11 mouse cellular contexts compared by ENCODE assay signal in the genomic region with DNA sequence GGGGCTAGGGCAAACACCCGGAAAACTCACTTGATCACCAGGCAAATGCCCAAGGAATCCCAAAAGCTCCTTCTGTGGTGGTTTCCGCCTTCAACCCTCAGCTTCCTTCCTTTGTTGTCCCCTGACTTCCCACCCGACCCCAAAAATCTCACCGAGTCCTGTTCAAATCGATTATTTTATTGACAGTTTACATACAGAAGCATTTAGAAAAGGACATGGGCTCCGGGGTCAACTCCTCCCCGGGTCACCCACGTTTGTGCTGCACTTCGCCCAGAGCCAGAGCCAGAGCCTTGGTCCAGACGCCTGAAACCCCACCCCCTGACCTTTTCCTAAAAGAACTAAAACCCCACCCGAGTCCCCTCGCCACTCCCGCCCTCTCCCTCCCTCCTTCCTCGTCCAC. TPM values are rescaled to one million over a fixed set of nuclear protein-coding genes. Genes with fewer than 3 reads are reported as not detected.
DNase-seq lines count a peak whose midpoint lies in the region; ATAC-seq and TF ChIP-seq lines count a peak whose summit lies in the region.
"Had no signal": no experiment of that assay in that cellular context is flagged by ENCODE, and none has a peak within 500 bp of the region (broad histone marks: within the 10 kb centered on the region; RNA-seq: fewer than 3 reads in every experiment).

No protein-coding gene starts in this region.

- H3K9me3 ChIP-seq in heart, embryonic 10.5 days = no peaks in the 10 kb centered on the region
- H3K9me3 ChIP-seq in lung, embryonic 16.5 days (ENCODE audit: control insufficient read depth, low read length) = no peaks in the 10 kb centered on the region
- H3K9me3 ChIP-seq in limb, embryonic 11.5 days (ENCODE audit: control insufficient read depth, low read length) = no peaks in the 10 kb centered on the region
- H3K9me3 ChIP-seq in neural tube, embryonic 15.5 days (replicated peaks) = no peaks in the 10 kb centered on the region

- TF ChIP-seq POLR2A in lung, adult 2 months (IDR thresholded peaks at IDR 0.05; ENCODE audit: borderline replicate concordance, extremely low read depth, low read depth, low read length) = no peak

- no peak overlapping the region for H3K27ac ChIP-seq in heart, embryonic 10.5 days
- no peak overlapping the region for H3K27ac ChIP-seq in lung, embryonic 16.5 days (ENCODE audit: low read length)
- H3K27ac ChIP-seq in limb, embryonic 11.5 days (replicated peaks; ENCODE audit: low read depth, low read length) = no peak overlapping the region
- no peak overlapping the region for H3K27ac ChIP-seq in neural tube, embryonic 15.5 days (replicated peaks)

- peaks cover 83% of the 10 kb centered on the region for H3K27me3 ChIP-seq in heart, embryonic 10.5 days (ENCODE audit: insufficient read depth, poor library complexity, severe bottlenecking)
- H3K27me3 ChIP-seq in lung, embryonic 16.5 days (ENCODE audit: control insufficient read depth, insufficient read depth, low read depth, low read length) = peaks cover 72% of the 10 kb centered on the region
- H3K27me3 ChIP-seq in limb, embryonic 11.5 days (ENCODE audit: control insufficient read depth, insufficient read depth, low read length) = peaks cover 63% of the 10 kb centered on the region
- H3K27me3 ChIP-seq in neural tube, embryonic 15.5 days (replicated peaks) = peaks cover 72% of the 10 kb centered on the region

- ATAC-seq in lung, embryonic 16.5 days (ENCODE audit: low read depth) = no peak
- no peak for ATAC-seq in limb, embryonic 11.5 days (ENCODE audit: insufficient number of reproducible peaks, low FRiP score, low TSS enrichment, low read depth)
- ATAC-seq in neural tube, embryonic 15.5 days (ENCODE audit: low FRiP score) = no peak

- intact Hi-C loops in heart, postnatal 36 days (cut with DNase I) = no loop called here

- TF ChIP-seq CTCF in lung, adult 2 months (IDR thresholded peaks at IDR 0.05; ENCODE audit: insufficient read depth, low read length) = no peak

- peak overlapping the region; percentile 51 for H3K4me3 ChIP-seq in heart, embryonic 10.5 days
- H3K4me3 ChIP-seq in lung, embryonic 16.5 days (ENCODE audit: low read length) = no peak overlapping the region
- no peak overlapping the region for H3K4me3 ChIP-seq in lung, adult 2 months (replicated peaks; ENCODE audit: extremely low read depth, low read depth, low read length)
- peak overlapping the region; percentile 12; the same call in 1 of the 2 replicates for H3K4me3 ChIP-seq in limb, embryonic 11.5 days (ENCODE audit: low read depth, low read length)
- peak overlapping the region; percentile 33; the same call in 1 of the 2 replicates for H3K4me3 ChIP-seq in neural tube, embryonic 15.5 days (replicated peaks)

- no peak overlapping the region for H3K9ac ChIP-seq in lung, embryonic 16.5 days (ENCODE audit: low read length)
- H3K9ac ChIP-seq in limb, embryonic 11.5 days (ENCODE audit: low read length) = no peak overlapping the region
- no peak overlapping the region for H3K9ac ChIP-seq in neural tube, embryonic 15.5 days (replicated peaks)

- 0 out of 2 replicates have a peak overlapping the region, but pooled peaks have one; percentile 10 for H3K4me2 ChIP-seq in lung, embryonic 16.5 days (ENCODE audit: low read depth, low read length)
- H3K4me2 ChIP-seq in limb, embryonic 11.5 days (ENCODE audit: low read depth, severe bottlenecking) = peak overlapping the region; percentile 37; the same call in 1 of the 2 replicates
- H3K4me2 ChIP-seq in neural tube, embryonic 15.5 days = peak overlapping the region; percentile 59

- 3% methylated on average over 13 of the region's 14 CpGs for WGBS in heart, embryonic 10.5 days
- WGBS in lung, embryonic 16.5 days = 2% methylated on average over 14 of the region's 14 CpGs
- 6% methylated on average over 14 of the region's 14 CpGs for WGBS in lung, adult 2 months
- 5% methylated on average over 14 of the region's 14 CpGs for WGBS in limb, embryonic 11.5 days
- WGBS in neural tube, embryonic 15.5 days = 4% methylated on average over 14 of the region's 14 CpGs

- no peaks in the 10 kb centered on the region for H3K36me3 ChIP-seq in heart, embryonic 10.5 days
- H3K36me3 ChIP-seq in lung, embryonic 16.5 days (ENCODE audit: control insufficient read depth, insufficient read depth, low read length) = no peaks in the 10 kb centered on the region
- no peaks in the 10 kb centered on the region for H3K36me3 ChIP-seq in limb, embryonic 11.5 days (ENCODE audit: control insufficient read depth, insufficient read depth, low read length)
- no peaks in the 10 kb centered on the region for H3K36me3 ChIP-seq in neural tube, embryonic 15.5 days

- no peak for DNase-seq in heart, embryonic 10.5 days (ENCODE audit: low spot score)
- no peak for DNase-seq in heart, postnatal 36 days
- no peak for DNase-seq in lung, adult 2 months
- DNase-seq in limb, embryonic 11.5 days (ENCODE audit: low spot score) = no peak
- DNase-seq in urinary bladder, postnatal 4 days (ENCODE audit: low spot score in 2 of 2) = no peak
- no peak for DNase-seq in right cerebral cortex, postnatal 10 days (ENCODE audit: low spot score in 2 of 2)
- DNase-seq: cerebellum, adult 9-11 months; gastrocnemius, postnatal 36 days; right cerebral cortex, postnatal 14 days had no signal

- peaks cover 59% of the 10 kb centered on the region for H3K4me1 ChIP-seq in heart, embryonic 10.5 days
- peaks cover 15% of the 10 kb centered on the region for H3K4me1 ChIP-seq in lung, embryonic 16.5 days (replicated peaks; ENCODE audit: control insufficient read depth, insufficient read depth, low read length)
- no peaks in the 10 kb centered on the region; the same call in 1 of the 2 replicates for H3K4me1 ChIP-seq in lung, adult 2 months (ENCODE audit: control insufficient read depth, insufficient read depth, low read length)
- peaks cover 37% of the 10 kb centered on the region for H3K4me1 ChIP-seq in limb, embryonic 11.5 days (ENCODE audit: control insufficient read depth, insufficient read depth, low read length)
- H3K4me1 ChIP-seq in neural tube, embryonic 15.5 days = peaks cover 45% of the 10 kb centered on the region

RNA-seq across cellular contexts. Expression of a gene that starts 8.0 kb away (rescaled TPM):
- polyA plus RNA-seq in heart, embryonic 10.5 days (2016; fragmentation: Nextera tagmentation; extraction: Ambion mirVana) = 3.0 and 10.4 TPM in 2 replicates
- 10 to 100 TPM; 28.5 to 30.4 TPM for total RNA-seq in heart, postnatal 36 days (2021)
- polyA plus RNA-seq in lung, embryonic 16.5 days (2015; fragmentation: Nextera tagmentation; extraction: Ambion mirVana) = 79.4 and 79.9 TPM in 2 replicates
- polyA plus RNA-seq in lung, adult 2 months (2012; rRNA removed) = 62.6 and 74.0 TPM in 2 replicates
- 30.8 and 37.6 TPM in 2 replicates for polyA plus RNA-seq in limb, embryonic 11.5 days (2014; fragmentation: Nextera tagmentation; extraction: Ambion mirVana)
- 52.3 and 54.2 TPM in 2 replicates for polyA plus RNA-seq in neural tube, embryonic 15.5 days (2015; fragmentation: Nextera tagmentation; extraction: Ambion mirVana)

RNA-seq across cellular contexts. Expression of a gene that starts 8.0 kb away (rescaled TPM):
- not detected in 2 replicates for polyA plus RNA-seq in heart, embryonic 10.5 days (2016; fragmentation: Nextera tagmentation; extraction: Ambion mirVana)
- 1 to 10 TPM; 1.4 to 2.3 TPM for total RNA-seq in heart, postnatal 36 days (2021)
- polyA plus RNA-seq in lung, embryonic 16.5 days (2015; fragmentation: Nextera tagmentation; extraction: Ambion mirVana) = 0.25 and 0.38 TPM in 2 replicates
- polyA plus RNA-seq in lung, adult 2 months (2012; rRNA removed) = 0.11 and 0.90 TPM in 2 replicates
- polyA plus RNA-seq in limb, embryonic 11.5 days (2014; fragmentation: Nextera tagmentation; extraction: Ambion mirVana) = 0.48 and 0.60 TPM in 2 replicates
- polyA plus RNA-seq in neural tube, embryonic 15.5 days (2015; fragmentation: Nextera tagmentation; extraction: Ambion mirVana) = 8.5 and 11.5 TPM in 2 replicates

RNA-seq across cellular contexts. Expression of a gene that starts 53.4 kb away (rescaled TPM):
- polyA plus RNA-seq in heart, embryonic 10.5 days (2016; fragmentation: Nextera tagmentation; extraction: Ambion mirVana) = 14.7 and 17.6 TPM in 2 replicates
- total RNA-seq in heart, postnatal 36 days (2021) = 1 to 10 TPM; 8.3 to 9.5 TPM
- 20.4 and 21.6 TPM in 2 replicates for polyA plus RNA-seq in lung, embryonic 16.5 days (2015; fragmentation: Nextera tagmentation; extraction: Ambion mirVana)
- 24.0 and 29.6 TPM in 2 replicates for polyA plus RNA-seq in lung, adult 2 months (2012; rRNA removed)
- polyA plus RNA-seq in limb, embryonic 11.5 days (2014; fragmentation: Nextera tagmentation; extraction: Ambion mirVana) = 18.7 and 19.6 TPM in 2 replicates
- 3.9 and 8.6 TPM in 2 replicates for polyA plus RNA-seq in neural tube, embryonic 15.5 days (2015; fragmentation: Nextera tagmentation; extraction: Ambion mirVana)

RNA-seq across cellular contexts. Expression of a gene that starts 56.8 kb away (rescaled TPM):
- polyA plus RNA-seq in heart, embryonic 10.5 days (2016; fragmentation: Nextera tagmentation; extraction: Ambion mirVana) = 24.2 and 27.0 TPM in 2 replicates
- 10 to 100 TPM; 10.2 to 10.4 TPM for total RNA-seq in heart, postnatal 36 days (2021)
- 28.7 and 28.8 TPM in 2 replicates for polyA plus RNA-seq in lung, embryonic 16.5 days (2015; fragmentation: Nextera tagmentation; extraction: Ambion mirVana)
- polyA plus RNA-seq in lung, adult 2 months (2012; rRNA removed) = 38.8 and 52.2 TPM in 2 replicates
- polyA plus RNA-seq in limb, embryonic 11.5 days (2014; fragmentation: Nextera tagmentation; extraction: Ambion mirVana) = 19.2 and 24.3 TPM in 2 replicates
- 121 and 136 TPM in 2 replicates for polyA plus RNA-seq in neural tube, embryonic 15.5 days (2015; fragmentation: Nextera tagmentation; extraction: Ambion mirVana)

Comparison
In these comparisons a context has a peak if more than half of its experiments do, and no peak if none do; other contexts are left out.
1. H3K4me3 ChIP-seq: peak in heart, embryonic 10.5 days (single experiment), limb, embryonic 11.5 days (single experiment) and neural tube, embryonic 15.5 days (single experiment); none in lung, embryonic 16.5 days (single experiment) and lung, adult 2 months (single experiment).
2. Peak in every context shown above with its lines, with median percentiles within 50 percentile points of each other: H3K4me2 ChIP-seq.